Mouse (Mus musculus): ENCODE measurements around the gene Mief1. TPM values are rescaled to one million over a fixed set of nuclear protein-coding genes. Genes with fewer than 3 reads are reported as not detected.
A peak's percentile ranks its signal among the peaks of the same experiment; 100 is the strongest.

Gene Mief1
- total and polyA plus RNA-seq, 2 experiments = 13.4 to 17.1 TPM

GRCm38 (mm10) chr15:80286851-80287415, 53.1 kb downstream of the Mief1 start, which contains the start of gene Cacna1i:
Cacna1i (plus strand) TSS chr15:80287238.
- H3K4me1 ChIP-seq (ENCODE audit: control insufficient read depth, insufficient read depth, low read length) = no peaks in the 10 kb centered on the region
- no peak within 1 kb of the TSS for H3K27ac ChIP-seq (replicated peaks; ENCODE audit: insufficient read depth, low read depth, low read length)
- DNase-seq (ENCODE audit: extremely low read depth, low read depth, low spot score) = no peak
- TF ChIP-seq CTCF (IDR thresholded peaks at IDR 0.05; ENCODE audit: low read depth, low read length) (no peak), POLR2A (IDR thresholded peaks at IDR 0.05; ENCODE audit: extremely low read depth, insufficient read depth, low read length) (no peak)
- H3K79me2 ChIP-seq (ENCODE audit: control insufficient read depth, insufficient read depth, low read length) = no peaks in the 10 kb centered on the region
- WGBS = 4% methylated on average over 49 of the region's 50 CpGs
- no peaks in the 10 kb centered on the region for H3K36me3 ChIP-seq (ENCODE audit: control insufficient read depth, insufficient read depth, low read length)
- H3K4me3 ChIP-seq (ENCODE audit: insufficient read depth, low read depth, low read length) = no peak within 1 kb of the TSS
- peaks cover 9% of the 10 kb centered on the region; the same call in 1 of the 2 replicates for H3K27me3 ChIP-seq (ENCODE audit: control insufficient read depth, insufficient read depth, low read length)
- no peak within 1 kb of the TSS for H3K9ac ChIP-seq (ENCODE audit: low read depth, low read length)

GRCm38 (mm10) chr15:80288036-80288435, 54.2 kb downstream of the Mief1 start:
- H3K4me1 ChIP-seq (ENCODE audit: control insufficient read depth, insufficient read depth, low read length) = no peaks in the 10 kb centered on the region
- 8% methylated on average over 23 of the region's 23 CpGs for WGBS
- no peak overlapping the region for H3K9ac ChIP-seq (ENCODE audit: low read depth, low read length)
- H3K79me2 ChIP-seq (ENCODE audit: control insufficient read depth, insufficient read depth, low read length) = no peaks in the 10 kb centered on the region
- no peak for DNase-seq (ENCODE audit: extremely low read depth, low read depth, low spot score)
- no peaks in the 10 kb centered on the region for H3K36me3 ChIP-seq (ENCODE audit: control insufficient read depth, insufficient read depth, low read length)
- H3K27me3 ChIP-seq (ENCODE audit: control insufficient read depth, insufficient read depth, low read length) = peaks cover 9% of the 10 kb centered on the region; the same call in 1 of the 2 replicates
- no peak overlapping the region for H3K27ac ChIP-seq (replicated peaks; ENCODE audit: insufficient read depth, low read depth, low read length)
- H3K4me3 ChIP-seq (ENCODE audit: insufficient read depth, low read depth, low read length) = no peak overlapping the region
- no peak for TF ChIP-seq POLR2A (IDR thresholded peaks at IDR 0.05; ENCODE audit: extremely low read depth, insufficient read depth, low read length)
- no peak for TF ChIP-seq CTCF (IDR thresholded peaks at IDR 0.05; ENCODE audit: low read depth, low read length)

- H3K79me2 ChIP-seq (ENCODE audit: control insufficient read depth, insufficient read depth, low read length) = no peaks in the 10 kb centered on the region
- peak; percentile 45 for DNase-seq (ENCODE audit: extremely low read depth, low read depth, low spot score)
- H3K27me3 ChIP-seq (ENCODE audit: control insufficient read depth, insufficient read depth, low read length) = peaks cover 9% of the 10 kb centered on the region; the same call in 1 of the 2 replicates
- H3K4me1 ChIP-seq (ENCODE audit: control insufficient read depth, insufficient read depth, low read length) = no peaks in the 10 kb centered on the region
- WGBS = 14% methylated on average over 10 of the region's 10 CpGs
- no peak overlapping the region for H3K9ac ChIP-seq (ENCODE audit: low read depth, low read length)
- H3K4me3 ChIP-seq (ENCODE audit: insufficient read depth, low read depth, low read length) = no peak overlapping the region
- TF ChIP-seq CTCF (IDR thresholded peaks at IDR 0.05; ENCODE audit: low read depth, low read length) = peak; percentile 70
- TF ChIP-seq POLR2A (IDR thresholded peaks at IDR 0.05; ENCODE audit: extremely low read depth, insufficient read depth, low read length) = no peak
- no peaks in the 10 kb centered on the region for H3K36me3 ChIP-seq (ENCODE audit: control insufficient read depth, insufficient read depth, low read length)
- H3K27ac ChIP-seq (replicated peaks; ENCODE audit: insufficient read depth, low read depth, low read length) = no peak overlapping the region
These were observed 55.6 kb downstream of the Mief1 start for GRCm38 (mm10) chr15:80289436-80289835.

GRCm38 (mm10) chr15:80297146-80297545, 63.3 kb downstream of the Mief1 start:
- Histone ChIP-seq H3K36me3 (ENCODE audit: control insufficient read depth, insufficient read depth, low read length) (no peaks in the 10 kb centered on the region), H3K9ac (ENCODE audit: low read depth, low read length) (no peak overlapping the region), H3K4me3 (ENCODE audit: insufficient read depth, low read depth, low read length) (no peak overlapping the region), H3K27ac (replicated peaks; ENCODE audit: insufficient read depth, low read depth, low read length) (no peak overlapping the region), H3K79me2 (ENCODE audit: control insufficient read depth, insufficient read depth, low read length) (no peaks in the 10 kb centered on the region), H3K4me1 (ENCODE audit: control insufficient read depth, insufficient read depth, low read length) (no peaks in the 10 kb centered on the region), H3K27me3 (ENCODE audit: control insufficient read depth, insufficient read depth, low read length) (no peaks in the 10 kb centered on the region)
- 100% methylated on average over 1 of the region's 1 CpGs for WGBS
- no peak for DNase-seq (ENCODE audit: extremely low read depth, low read depth, low spot score)
- TF ChIP-seq POLR2A (IDR thresholded peaks at IDR 0.05; ENCODE audit: extremely low read depth, insufficient read depth, low read length) = no peak
- no peak for TF ChIP-seq CTCF (IDR thresholded peaks at IDR 0.05; ENCODE audit: low read depth, low read length)

Other genes starting within 250 kb of the Mief1 start
- gene Pdgfb, start 219.0 kb upstream of the Mief1 start, total RNA-seq (2014; rRNA removed) = 0.65 and 1.6 TPM in 2 replicates
- gene Pdgfb, start 219.0 kb upstream of the Mief1 start, polyA plus RNA-seq (2012; rRNA removed) = 1.0 and 1.2 TPM in 2 replicates
- gene Syngr1, start 142.7 kb upstream of the Mief1 start, total RNA-seq (2014; rRNA removed) = 0.28 and 0.47 TPM in 2 replicates
- 1.2 and 1.6 TPM in 2 replicates for gene Syngr1, start 142.7 kb upstream of the Mief1 start, polyA plus RNA-seq (2012; rRNA removed)
- 399 and 467 TPM in 2 replicates for gene Rpl3, start 142.2 kb upstream of the Mief1 start, total RNA-seq (2014; rRNA removed)
- 304 and 375 TPM in 2 replicates for gene Rpl3, start 142.2 kb upstream of the Mief1 start, polyA plus RNA-seq (2012; rRNA removed)
- gene Tab1, start 100.9 kb upstream of the Mief1 start, total RNA-seq (2014; rRNA removed) = 4.1 and 4.3 TPM in 2 replicates
- 5.0 and 5.1 TPM in 2 replicates for gene Tab1, start 100.9 kb upstream of the Mief1 start, polyA plus RNA-seq (2012; rRNA removed)
- gene Mgat3, start 60.3 kb upstream of the Mief1 start, total RNA-seq (2014; rRNA removed) = 0.09 and 0.13 TPM in 2 replicates
- 0.14 and 0.16 TPM in 2 replicates for gene Mgat3, start 60.3 kb upstream of the Mief1 start, polyA plus RNA-seq (2012; rRNA removed)
- gene AC140267.1, start 1.8 kb downstream of the Mief1 start, total RNA-seq (2014; rRNA removed) = not detected in 2 replicates
- gene AC140267.1, start 1.8 kb downstream of the Mief1 start, polyA plus RNA-seq (2012; rRNA removed) = not detected in 2 replicates
- gene Atf4, start 21.2 kb downstream of the Mief1 start, total RNA-seq (2014; rRNA removed) = 50.0 and 55.1 TPM in 2 replicates
- 88.8 and 130 TPM in 2 replicates for gene Atf4, start 21.2 kb downstream of the Mief1 start, polyA plus RNA-seq (2012; rRNA removed)
- 8.3 and 12.3 TPM in 2 replicates for gene Rps19bp1, start 30.3 kb downstream of the Mief1 start, total RNA-seq (2014; rRNA removed)
- 17.0 and 19.1 TPM in 2 replicates for gene Rps19bp1, start 30.3 kb downstream of the Mief1 start, polyA plus RNA-seq (2012; rRNA removed)
- under 0.01 and 0.13 TPM in 2 replicates for gene Cacna1i, start 53.2 kb downstream of the Mief1 start, total RNA-seq (2014; rRNA removed)
- gene Cacna1i, start 53.2 kb downstream of the Mief1 start, polyA plus RNA-seq (2012; rRNA removed) = 0.02 and 0.09 TPM in 2 replicates